Mouse (Mus musculus) embryonic fibroblast, embryonic 13.5 days (primary cell): ENCODE results near the gene Dazap1. TPM values are rescaled to one million over a fixed set of nuclear protein-coding genes. Genes with fewer than 3 reads are reported as not detected.
A peak's percentile ranks its signal among the peaks of the same experiment; 100 is the strongest.
"Not testable (repeated sequence)": the region's sequence is repeated elsewhere in the genome, so short reads cannot be mapped to it uniquely, and the experiment has no call there.

ENCODE experiments used
- H3K27ac ChIP-seq: 2 replicates; pipeline ENCODE4 v1.5.1; 2012; ENCODE audit warnings: low read length, control low read depth, inconsistent platforms; ENCODE audit not compliant: insufficient read depth
- H3K4me1 ChIP-seq: 2 replicates; pipeline ENCODE4 v1.6.1; 2011; ENCODE audit warnings: low read length; ENCODE audit not compliant: control insufficient read depth, insufficient read depth
- H3K4me3 ChIP-seq: 2 replicates; pipeline ENCODE4 v1.5.1; 2011; ENCODE audit warnings: mild to moderate bottlenecking, control low read depth, low read length; ENCODE audit not compliant: insufficient read depth
- CTCF ChIP-seq: IDR thresholded peaks from 2 replicates; pipeline ENCODE4 v1.5.1; 2011; ENCODE audit warnings: mild to moderate bottlenecking, control low read depth, low read length, moderate library complexity, borderline replicate concordance; ENCODE audit not compliant: insufficient read depth
- POLR2A ChIP-seq: IDR thresholded peaks from 2 replicates; pipeline ENCODE4 v1.6.1; 2011; ENCODE audit warnings: low read depth, mild to moderate bottlenecking, control low read depth, low read length, moderate library complexity
- polyA plus RNA-seq: library from polyadenylated mRNA; stranded (reverse); fragments of >200 nt; gene quantifications from 2 replicates; pipeline ENCODE4 v1.2.4, GENCODE M21; 2011; ENCODE audit warnings: low read depth; ENCODE audit not compliant: missing spikeins, insufficient read length

Dazap1 gene
- polyA plus RNA-seq, 1 experiment = 142 TPM

DNA sequence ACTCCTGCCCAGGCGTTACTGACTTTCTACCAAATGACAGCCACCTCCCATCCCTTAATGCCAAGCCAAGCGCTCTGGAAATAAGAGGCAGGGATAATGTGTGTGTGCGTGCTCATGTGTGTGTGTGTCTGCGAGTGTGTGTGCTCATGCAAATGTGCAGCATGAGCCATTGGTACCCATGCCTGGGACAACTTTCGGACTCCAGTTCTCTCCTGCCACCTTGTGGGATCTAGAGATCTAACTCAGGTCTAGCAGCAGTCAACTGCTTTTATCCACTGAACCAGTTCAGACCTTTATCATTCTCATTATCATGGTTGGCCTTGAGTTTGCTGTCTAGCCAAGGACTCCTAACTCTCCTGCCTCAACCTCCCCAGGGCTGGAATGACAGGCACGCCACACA, 13.4 kb upstream of the Dazap1 start:
- Histone ChIP-seq H3K4me3 (no peak overlapping the region), H3K4me1 (no peaks in the 10 kb centered on the region), H3K27ac (no peak overlapping the region)
- TF ChIP-seq POLR2A (no peak), CTCF (peak; percentile 22; the same call in 1 of the 2 replicates)

DNA sequence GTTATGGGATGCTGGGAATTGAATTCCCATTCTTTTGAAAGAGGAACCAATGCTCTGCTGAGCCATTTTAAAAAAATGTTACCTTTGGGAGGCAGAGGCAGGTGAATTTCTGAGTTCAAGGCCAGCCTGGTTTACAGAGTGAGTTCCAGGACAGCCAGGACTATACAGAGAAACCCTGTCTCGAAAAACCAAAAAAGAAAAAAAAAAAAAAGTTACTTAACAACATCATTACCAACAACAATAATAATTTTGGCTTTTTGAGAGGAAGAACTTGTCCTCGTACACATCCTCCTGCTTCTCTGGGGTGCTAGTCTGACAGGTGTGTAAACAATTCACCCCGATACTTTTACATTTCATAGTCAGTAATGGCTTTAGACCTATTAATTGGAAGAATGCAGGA, 12.8 kb upstream of the Dazap1 start:
- not testable (repeated sequence) for H3K27ac ChIP-seq, H3K4me1 ChIP-seq, H3K4me3 ChIP-seq

DNA sequence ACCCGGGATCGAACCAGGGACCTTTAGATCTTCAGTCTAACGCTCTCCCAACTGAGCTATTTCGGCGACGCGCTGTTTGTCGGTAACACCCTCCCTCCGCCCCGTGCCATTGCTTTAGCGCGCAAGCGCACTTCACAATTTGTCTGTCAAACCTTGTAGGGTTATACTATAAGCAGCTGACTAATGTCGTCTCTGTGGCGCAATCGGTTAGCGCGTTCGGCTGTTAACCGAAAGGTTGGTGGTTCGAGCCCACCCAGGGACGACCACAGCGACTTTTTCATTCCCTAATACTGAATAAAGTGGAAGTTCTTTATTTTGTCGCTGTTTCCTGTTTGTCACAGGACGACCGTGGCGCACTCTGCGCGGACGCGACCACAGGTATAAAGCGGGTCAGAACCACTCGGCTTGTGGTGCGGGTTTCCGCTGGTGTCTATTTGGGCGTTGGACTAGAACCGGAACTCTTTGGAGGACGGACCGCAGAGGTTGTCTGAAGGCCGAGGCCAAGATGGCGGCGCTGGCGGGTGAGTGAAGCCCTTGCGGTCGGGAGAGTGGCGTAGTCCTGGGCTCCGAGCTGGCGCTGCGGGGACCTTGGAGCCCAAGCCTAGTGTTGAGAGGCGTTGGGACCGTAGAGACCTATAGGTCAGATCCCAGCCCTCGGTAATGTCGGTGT, 12.2 kb upstream of the Dazap1 start, which contains the start of gene Ndufs7:
TSS of gene Ndufs7 (plus strand) at position 151 of the 670 bp plus-strand sequence.
- TF ChIP-seq CTCF (no peak), POLR2A (peak; percentile 80)
- peak within 1 kb of the TSS; percentile 92 for H3K4me3 ChIP-seq
- H3K27ac ChIP-seq = peak within 1 kb of the TSS; percentile 32

DNA sequence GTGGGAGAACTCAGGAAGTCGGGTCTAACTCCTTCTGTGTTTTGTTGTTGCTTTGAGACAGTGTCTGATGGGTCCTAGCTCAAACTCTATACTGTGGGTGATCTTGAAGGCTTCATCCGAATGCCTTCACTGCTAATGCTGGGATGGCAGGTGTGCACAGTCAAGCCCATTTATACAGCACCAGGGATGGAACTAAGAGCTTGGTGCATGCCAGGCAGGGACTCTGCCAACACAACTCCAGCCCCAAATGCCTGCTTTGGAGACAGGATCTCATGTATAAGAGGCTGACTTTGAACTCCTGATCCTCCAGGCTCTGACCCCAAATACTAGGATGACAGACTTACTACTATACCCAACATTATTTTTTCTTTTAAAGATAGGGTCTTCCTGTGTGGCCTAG, 11.2 kb upstream of the Dazap1 start:
- Histone ChIP-seq H3K4me3 (peak overlapping the region; percentile 92), H3K27ac (no peak overlapping the region), H3K4me1 (no peaks in the 10 kb centered on the region)
- no peak for TF ChIP-seq CTCF
- TF ChIP-seq POLR2A = no peak

More for the DNA sequence above, 12.2 kb upstream of the Dazap1 start, which contains the start of gene Ndufs7:
- no peaks in the 10 kb centered on the region for H3K4me1 ChIP-seq

DNA sequence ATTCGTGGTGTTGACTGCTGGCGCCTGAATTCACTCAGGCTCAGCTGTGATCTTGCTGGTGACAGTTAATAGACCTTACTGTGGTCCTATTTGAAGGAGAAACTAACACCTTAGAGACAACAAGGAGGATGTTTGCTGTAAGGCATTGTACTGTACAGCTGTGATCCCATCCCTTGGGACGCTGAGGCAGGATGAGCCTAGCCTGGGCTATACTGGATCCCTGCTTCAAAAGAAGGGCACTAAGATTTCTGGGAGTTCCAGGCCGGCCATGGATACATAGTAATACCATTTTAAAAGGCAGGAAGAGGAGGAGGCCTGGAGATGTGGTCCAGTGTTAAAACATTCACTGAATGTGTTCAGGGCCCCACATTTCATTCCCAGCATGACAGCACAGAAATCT, 10.7 kb upstream of the Dazap1 start:
- H3K4me1 ChIP-seq = no peaks in the 10 kb centered on the region
- TF ChIP-seq CTCF (no peak), POLR2A (no peak)
- H3K4me3 ChIP-seq = 0 out of 2 replicates have a peak overlapping the region, but pooled peaks have one; percentile 92
- no peak overlapping the region for H3K27ac ChIP-seq

DNA sequence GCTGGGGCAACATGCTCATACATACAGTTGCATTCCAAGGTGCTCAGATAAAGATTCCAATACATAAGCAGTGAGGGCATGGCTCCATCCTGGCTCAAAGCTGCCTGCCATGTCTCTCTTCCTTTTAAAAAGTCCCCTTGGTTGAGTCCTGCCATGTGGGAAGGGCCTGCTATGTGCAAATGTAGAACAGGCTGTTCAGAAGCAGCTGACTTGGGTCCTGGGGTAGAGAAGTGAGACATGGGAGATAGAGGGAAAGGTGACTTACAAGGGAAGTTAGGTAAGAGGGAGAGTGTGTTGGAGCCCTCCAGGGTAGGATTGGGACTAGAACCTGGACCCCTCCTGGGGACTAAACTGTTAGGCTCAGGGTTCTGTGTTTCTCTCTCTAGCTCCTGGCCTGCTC, 9.3 kb upstream of the Dazap1 start:
- H3K4me3 ChIP-seq = no peak overlapping the region
- no peak for TF ChIP-seq CTCF
- no peak for TF ChIP-seq POLR2A
- H3K4me1 ChIP-seq = no peaks in the 10 kb centered on the region
- H3K27ac ChIP-seq = no peak overlapping the region

DNA sequence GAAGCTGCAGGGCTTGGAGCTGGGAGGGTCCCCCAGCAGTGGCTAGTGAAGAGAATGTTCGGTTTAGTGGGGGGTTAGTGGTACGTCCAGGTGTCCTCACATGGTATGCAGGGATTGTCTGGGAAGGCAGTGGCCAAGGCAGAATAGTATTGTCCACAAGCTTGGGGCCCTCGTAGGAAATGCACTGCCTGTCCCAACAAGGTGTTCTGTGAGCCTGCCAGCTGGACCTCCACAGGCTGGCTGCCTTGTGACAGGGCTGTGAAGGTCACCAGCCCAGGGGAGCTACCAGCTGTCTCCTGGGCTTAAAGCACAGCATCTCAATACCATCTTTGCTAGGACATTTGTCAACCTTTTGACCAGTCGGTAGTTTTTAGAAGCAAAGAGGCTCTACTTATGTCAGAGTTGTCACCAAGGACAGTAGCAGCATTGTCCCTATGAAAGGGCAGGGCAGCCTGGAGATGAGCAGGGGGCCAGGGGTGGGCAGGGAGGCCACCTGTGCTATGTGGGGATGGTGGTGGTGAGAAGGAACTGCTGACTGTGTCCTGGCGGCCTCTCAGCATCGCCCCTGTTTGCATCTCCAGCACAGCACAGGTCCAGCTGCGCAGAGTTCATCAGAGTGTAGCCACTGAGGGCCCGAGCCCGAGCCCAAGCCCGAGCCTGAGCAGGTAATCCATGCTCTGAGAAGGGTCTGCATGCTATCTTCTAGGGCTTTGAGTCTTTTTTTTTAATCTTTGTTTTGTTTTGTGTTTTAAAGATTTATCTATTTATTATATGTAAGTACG, 8.6 kb upstream of the Dazap1 start:
- TF ChIP-seq CTCF (no peak), POLR2A (no peak)
- Histone ChIP-seq H3K27ac (no peak overlapping the region), H3K4me3 (no peak overlapping the region), H3K4me1 (no peaks in the 10 kb centered on the region)

DNA sequence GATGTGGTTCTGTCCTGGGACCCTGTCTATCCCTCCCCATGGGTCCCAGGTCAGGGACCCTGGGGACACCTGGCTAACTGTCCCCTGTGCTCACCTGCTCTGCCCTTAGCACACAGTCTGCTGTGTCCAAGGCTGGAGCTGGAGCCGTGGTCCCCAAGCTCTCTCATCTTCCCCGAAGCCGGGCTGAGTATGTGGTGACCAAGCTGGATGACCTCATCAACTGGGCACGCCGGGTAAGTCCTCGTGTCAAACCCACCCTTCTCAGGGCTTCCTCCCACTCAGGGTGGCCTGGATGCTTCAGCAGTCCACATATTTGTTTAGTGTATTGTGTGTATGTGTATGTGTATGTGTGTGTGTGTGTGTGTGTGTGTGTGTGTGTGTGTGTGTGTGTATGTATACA, 7.7 kb upstream of the Dazap1 start:
- Histone ChIP-seq H3K4me3 (no peak overlapping the region), H3K27ac (no peak overlapping the region), H3K4me1 (no peaks in the 10 kb centered on the region)
- TF ChIP-seq CTCF (no peak), POLR2A (no peak)

DNA sequence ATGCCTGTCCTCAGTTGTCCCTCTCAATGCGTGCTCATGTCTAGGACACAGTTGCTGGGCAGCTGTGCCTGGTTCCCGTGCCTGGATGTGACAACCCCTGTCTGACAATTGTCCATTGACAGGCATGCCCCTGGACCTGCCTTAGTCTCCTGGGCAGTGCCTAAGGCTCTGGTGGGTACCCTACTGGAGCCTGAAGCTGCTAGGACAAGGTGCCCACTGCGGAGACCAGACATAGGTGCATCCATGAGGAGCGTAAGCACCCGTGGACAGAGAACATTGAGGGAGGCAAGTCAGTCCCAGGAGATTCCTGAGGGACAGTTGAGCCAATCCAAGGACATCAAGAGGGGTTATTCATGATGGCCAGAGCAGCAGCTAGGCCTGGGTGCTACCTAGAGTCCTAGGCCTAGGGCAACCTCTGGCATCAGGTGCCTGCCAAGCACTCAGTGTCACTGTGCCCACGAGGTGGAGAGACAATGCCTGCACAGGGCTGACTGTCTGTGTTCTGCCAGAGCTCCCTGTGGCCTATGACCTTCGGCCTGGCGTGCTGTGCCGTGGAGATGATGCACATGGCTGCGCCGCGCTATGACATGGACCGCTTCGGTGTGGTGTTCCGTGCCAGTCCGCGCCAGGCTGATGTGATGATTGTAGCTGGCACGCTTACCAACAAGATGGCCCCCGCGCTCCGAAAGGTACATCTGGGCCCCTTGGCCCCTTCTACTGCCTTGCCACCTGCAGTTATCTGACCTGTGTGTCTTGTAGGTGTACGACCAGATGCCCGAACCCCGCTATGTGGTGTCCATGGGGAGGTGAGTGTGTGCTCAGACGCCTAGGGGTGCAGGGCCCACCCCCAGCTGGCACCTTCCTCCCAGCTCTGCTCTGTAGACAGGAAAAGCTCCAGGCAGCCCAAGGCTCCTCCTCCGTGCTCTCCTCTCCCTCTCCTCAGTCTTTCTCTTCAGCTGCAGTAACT, 6.7 kb upstream of the Dazap1 start:
- TF ChIP-seq POLR2A = no peak
- TF ChIP-seq CTCF = no peak
- no peak overlapping the region for H3K4me3 ChIP-seq
- H3K4me1 ChIP-seq = peaks cover 3% of the 10 kb centered on the region; the same call in 1 of the 2 replicates
- no peak overlapping the region for H3K27ac ChIP-seq
